In genomic region chr10:60277207-60278005, GRCm38 (mm10) we compare ENCODE assay signal across 8 mouse cellular contexts. TPM values are rescaled to one million over a fixed set of nuclear protein-coding genes. Genes with fewer than 3 reads are reported as not detected.
A peak's percentile ranks its signal among the peaks of the same experiment; 100 is the strongest.
DNase-seq lines count a peak whose midpoint lies in the region; ATAC-seq and TF ChIP-seq lines count a peak whose summit lies in the region.

Gene Psap (plus strand): TSS chr10:60277627.

- DNase-seq in brain, embryonic 14.5 days (ENCODE audit: low read depth) = peak; percentile 97
- peak; percentile 93 for DNase-seq in kidney, postnatal 0 days (ENCODE audit: low spot score)
- peak; percentile 91 for DNase-seq in liver, embryonic 11.5 days (ENCODE audit: low spot score)
- DNase-seq in naive thymus-derived CD4-positive, alpha-beta T cell, adult 2 months (ENCODE audit: low read depth) = peak; percentile 96

- peak within 1 kb of the TSS; percentile 87 for H3K4me3 ChIP-seq in C2C12 (ENCODE audit: insufficient read depth, poor library complexity, severe bottlenecking)
- peak within 1 kb of the TSS; percentile 74 for H3K4me3 ChIP-seq in erythroblast, embryonic 14.5 days (replicated peaks)
- H3K4me3 ChIP-seq in heart, embryonic 12.5 days = peak within 1 kb of the TSS; percentile 75
- H3K4me3 ChIP-seq in kidney, postnatal 0 days (replicated peaks; ENCODE audit: low read depth, low read length) = peak within 1 kb of the TSS; percentile 69
- peak within 1 kb of the TSS; percentile 60 for H3K4me3 ChIP-seq in liver, embryonic 11.5 days (ENCODE audit: low read depth, low read length)
- H3K4me3 ChIP-seq in stomach, embryonic 14.5 days (ENCODE audit: low read depth, low read length) = peak within 1 kb of the TSS; percentile 59

- ATAC-seq in heart, embryonic 12.5 days (ENCODE audit: insufficient number of reproducible peaks, low FRiP score) = peak; percentile 92
- ATAC-seq in kidney, postnatal 0 days (replicated peaks; ENCODE audit: low FRiP score, low read depth) = peak; percentile 90
- ATAC-seq in liver, embryonic 11.5 days (replicated peaks; ENCODE audit: low FRiP score) = peak; percentile 92
- peak; percentile 92 for ATAC-seq in stomach, embryonic 14.5 days (ENCODE audit: insufficient number of reproducible peaks, insufficient read depth, low FRiP score, low read depth)

- peak within 1 kb of the TSS; percentile 97 for H3ac ChIP-seq in C2C12 (ENCODE audit: control insufficient read depth, insufficient read length, low read depth)

- H3K9ac ChIP-seq in heart, embryonic 12.5 days = peak within 1 kb of the TSS; percentile 89
- peak within 1 kb of the TSS; percentile 85 for H3K9ac ChIP-seq in kidney, postnatal 0 days (ENCODE audit: low read depth, low read length)
- H3K9ac ChIP-seq in liver, embryonic 11.5 days (ENCODE audit: low read depth, low read length) = peak within 1 kb of the TSS; percentile 79
- peak within 1 kb of the TSS; percentile 64 for H3K9ac ChIP-seq in stomach, embryonic 14.5 days (replicated peaks; ENCODE audit: low read depth, low read length)

- H3K79me3 ChIP-seq in C2C12 (ENCODE audit: low read depth) = peaks cover 47% of the 10 kb centered on the region

- H3K27ac ChIP-seq in heart, embryonic 12.5 days (ENCODE audit: poor library complexity, severe bottlenecking) = peak within 1 kb of the TSS; percentile 84
- peak within 1 kb of the TSS; percentile 84 for H3K27ac ChIP-seq in kidney, postnatal 0 days
- H3K27ac ChIP-seq in liver, embryonic 11.5 days (ENCODE audit: low read depth, low read length) = peak within 1 kb of the TSS; percentile 72; the same call in 1 of the 2 replicates
- peak within 1 kb of the TSS; percentile 78 for H3K27ac ChIP-seq in stomach, embryonic 14.5 days (ENCODE audit: low read length)

- WGBS in heart, embryonic 12.5 days = 3% methylated on average over 54 of the region's 54 CpGs
- WGBS in kidney, postnatal 0 days = 2% methylated on average over 54 of the region's 54 CpGs
- 2% methylated on average over 54 of the region's 54 CpGs for WGBS in liver, embryonic 11.5 days
- WGBS in stomach, embryonic 14.5 days = 2% methylated on average over 54 of the region's 54 CpGs

- H3K79me2 ChIP-seq in C2C12 (ENCODE audit: control insufficient read depth, insufficient read depth) = peaks cover 50% of the 10 kb centered on the region

- H3K27me3 ChIP-seq in C2C12 (ENCODE audit: control insufficient read depth, insufficient read depth, insufficient read length) = no peaks in the 10 kb centered on the region
- no peaks in the 10 kb centered on the region for H3K27me3 ChIP-seq in erythroblast, embryonic 14.5 days (ENCODE audit: control insufficient read depth)
- H3K27me3 ChIP-seq in heart, embryonic 12.5 days (replicated peaks) = no peaks in the 10 kb centered on the region
- H3K27me3 ChIP-seq in kidney, postnatal 0 days (ENCODE audit: insufficient read depth, low read length) = no peaks in the 10 kb centered on the region
- H3K27me3 ChIP-seq in liver, embryonic 11.5 days (replicated peaks; ENCODE audit: control insufficient read depth, insufficient read depth, low read length) = no peaks in the 10 kb centered on the region
- no peaks in the 10 kb centered on the region for H3K27me3 ChIP-seq in stomach, embryonic 14.5 days (ENCODE audit: control insufficient read depth, insufficient read depth, low read length)

- H3K4me2 ChIP-seq in heart, embryonic 12.5 days = peak within 1 kb of the TSS; percentile 96
- peak within 1 kb of the TSS; percentile 81 for H3K4me2 ChIP-seq in kidney, postnatal 0 days (ENCODE audit: low read length)
- peak within 1 kb of the TSS; percentile 72 for H3K4me2 ChIP-seq in liver, embryonic 11.5 days
- H3K4me2 ChIP-seq in stomach, embryonic 14.5 days (replicated peaks; ENCODE audit: low read depth, low read length) = peak within 1 kb of the TSS; percentile 97

- peaks cover 3% of the 10 kb centered on the region for H3K36me3 ChIP-seq in C2C12 (ENCODE audit: control insufficient read depth, insufficient read depth)
- peaks cover 35% of the 10 kb centered on the region for H3K36me3 ChIP-seq in erythroblast, embryonic 14.5 days (ENCODE audit: control insufficient read depth)
- H3K36me3 ChIP-seq in heart, embryonic 12.5 days = no peaks in the 10 kb centered on the region
- no peaks in the 10 kb centered on the region for H3K36me3 ChIP-seq in kidney, postnatal 0 days (ENCODE audit: insufficient read depth, low read length)
- H3K36me3 ChIP-seq in liver, embryonic 11.5 days (ENCODE audit: control insufficient read depth, insufficient read depth, low read length) = no peaks in the 10 kb centered on the region
- no peaks in the 10 kb centered on the region for H3K36me3 ChIP-seq in stomach, embryonic 14.5 days (ENCODE audit: control insufficient read depth, insufficient read depth, low read length)

- peak; percentile 83 for TF ChIP-seq POLR2A in brain, embryonic 14.5 days (IDR thresholded peaks at IDR 0.05; ENCODE audit: borderline replicate concordance, extremely low read depth, insufficient read depth, insufficient read length, poor library complexity, severe bottlenecking)

- TF ChIP-seq CTCF in C2C12 (IDR thresholded peaks at IDR 0.05; ENCODE audit: control insufficient read depth, insufficient read depth, insufficient read length) = no peak
- no peak for TF ChIP-seq CTCF in brain, embryonic 14.5 days (IDR thresholded peaks at IDR 0.05; ENCODE audit: borderline replicate concordance, extremely low read depth, insufficient read depth, insufficient read length)
- peak; percentile 27; the same call in 1 of the 2 replicates for TF ChIP-seq CTCF in kidney, postnatal 0 days (IDR thresholded peaks at IDR 0.05; ENCODE audit: low read depth)

- H3K4me1 ChIP-seq in erythroblast, embryonic 14.5 days (ENCODE audit: control insufficient read depth) = peaks cover 54% of the 10 kb centered on the region
- H3K4me1 ChIP-seq in heart, embryonic 12.5 days (replicated peaks) = peaks cover 42% of the 10 kb centered on the region
- peaks cover 10% of the 10 kb centered on the region; the same call in 1 of the 2 replicates for H3K4me1 ChIP-seq in kidney, postnatal 0 days (replicated peaks; ENCODE audit: insufficient read depth, low read length)
- H3K4me1 ChIP-seq in liver, embryonic 11.5 days (replicated peaks; ENCODE audit: control insufficient read depth, insufficient read depth, low read length) = peaks cover 29% of the 10 kb centered on the region
- peaks cover 32% of the 10 kb centered on the region for H3K4me1 ChIP-seq in stomach, embryonic 14.5 days (ENCODE audit: control insufficient read depth, insufficient read depth, low read length)

- no peaks in the 10 kb centered on the region for H3K9me3 ChIP-seq in erythroblast, embryonic 14.5 days (ENCODE audit: control insufficient read depth, low read length)
- H3K9me3 ChIP-seq in heart, embryonic 12.5 days (replicated peaks) = no peaks in the 10 kb centered on the region
- H3K9me3 ChIP-seq in kidney, postnatal 0 days (replicated peaks; ENCODE audit: low read length) = no peaks in the 10 kb centered on the region
- no peaks in the 10 kb centered on the region for H3K9me3 ChIP-seq in liver, embryonic 11.5 days (ENCODE audit: control insufficient read depth, low read length)
- no peaks in the 10 kb centered on the region for H3K9me3 ChIP-seq in stomach, embryonic 14.5 days (ENCODE audit: control insufficient read depth, low read depth, low read length)

TF ChIP-seq in C2C12, 6 proteins besides CTCF, POLR2A, EP300 and RAD21:
- TF ChIP-seq MYOG (IDR thresholded peaks at IDR 0.05; ENCODE audit: control insufficient read depth, extremely low read depth, insufficient read length) (no peak), MYOD1 (IDR thresholded peaks at IDR 0.05; ENCODE audit: control insufficient read depth, insufficient read length, low read depth) (no peak), FOSL1 (IDR thresholded peaks at IDR 0.05; ENCODE audit: insufficient read depth, low read length, poor library complexity, severe bottlenecking) (no peak), MAX (IDR thresholded peaks at IDR 0.05) (peak; percentile 92), CEBPB (IDR thresholded peaks at IDR 0.05; ENCODE audit: low read depth) (no peak), USF1 (IDR thresholded peaks at IDR 0.05; ENCODE audit: low read depth) (peak; percentile 81)

RNA-seq across cellular contexts. Expression of gene Psap, which starts in this region (rescaled TPM):
- 439 TPM for polyA plus RNA-seq in C2C12 (2012; fragmentation: generic; extraction: Trizol)
- polyA plus RNA-seq in brain, embryonic 14.5 days (2012; rRNA removed) = 626 and 654 TPM in 2 replicates
- 8.6 and 10.3 TPM in 2 replicates for polyA plus RNA-seq in erythroblast, embryonic 14.5 days (2012)
- polyA plus RNA-seq in heart, embryonic 12.5 days (2016; fragmentation: Nextera tagmentation; extraction: Ambion mirVana) = 95.6 and 100.0 TPM in 2 replicates
- polyA plus RNA-seq in kidney, postnatal 0 days (2015; fragmentation: Nextera tagmentation; extraction: Ambion mirVana) = 142 and 160 TPM in 2 replicates
- 57.0 and 59.8 TPM in 2 replicates for polyA plus RNA-seq in liver, embryonic 11.5 days (2014; fragmentation: Nextera tagmentation; extraction: Ambion mirVana)
- 106 and 108 TPM in 2 replicates for polyA plus RNA-seq in stomach, embryonic 14.5 days (2014; fragmentation: Nextera tagmentation; extraction: Ambion mirVana)

Comparison
In these comparisons a context has a peak if more than half of its experiments do, and no peak if none do; other contexts are left out.
1. Peak in every context shown above with its lines: DNase-seq, ATAC-seq, H3K4me3 ChIP-seq and H3K27ac ChIP-seq.